Mouse (Mus musculus) MEL (cell line): ENCODE data around the gene Nepro. TPM values are rescaled to one million over a fixed set of nuclear protein-coding genes. Genes with fewer than 3 reads are reported as not detected.

Source experiments
- DNase-seq: peaks from one replicate; pipeline ENCODE4 v3.0.0; 2011; ENCODE audit warnings: low read depth, low spot score
- H3K27ac ChIP-seq: 2 replicates; pipeline ENCODE4 v1.5.1; 2012; ENCODE audit warnings: low read depth, mild to moderate bottlenecking, control low read depth, low read length, moderate library complexity; ENCODE audit not compliant: control insufficient read depth
- H3K27me3 ChIP-seq, 2 experiments: fragments of 150-350 bp in 1 of 2; sonication (generic) in 1 of 2; 2 replicates each; pipeline ENCODE4 v1.6.1; 2012; ENCODE audit warnings: low read length in 2 of 2, mild to moderate bottlenecking in 2 of 2, improper control_type of control experiment in 1 of 2, moderate library complexity in 1 of 2; ENCODE audit not compliant: insufficient read depth in 2 of 2, control insufficient read depth in 1 of 2
- H3K36me3 ChIP-seq, 2 experiments: 2 replicates each; pipeline ENCODE4 v1.6.1; 2012 to 2014; ENCODE audit warnings: low read length in 2 of 2, improper control_type of control experiment in 1 of 2, inconsistent platforms in 1 of 2, mild to moderate bottlenecking in 1 of 2; ENCODE audit not compliant: insufficient read depth in 2 of 2, control insufficient read depth in 1 of 2
- H3K4me1 ChIP-seq, 2 experiments: fragments of 150-350 bp in 1 of 2; sonication (generic) in 1 of 2; 2 replicates each; pipeline ENCODE4 v1.6.1; 2012; ENCODE audit warnings: low read length in 2 of 2, improper control_type of control experiment in 1 of 2, mild to moderate bottlenecking in 1 of 2; ENCODE audit not compliant: insufficient read depth in 2 of 2, control insufficient read depth in 1 of 2
- H3K4me3 ChIP-seq, 2 experiments: fragments of 150-350 bp in 1 of 2; sonication (generic) in 1 of 2; 2 replicates each; pipeline ENCODE4 v1.5.1; 2012; ENCODE audit warnings: low read depth in 2 of 2, low read length in 2 of 2, mild to moderate bottlenecking in 2 of 2, moderate library complexity in 2 of 2, control low read depth in 1 of 2, improper control_type of control experiment in 1 of 2; ENCODE audit not compliant: control insufficient read depth in 1 of 2, insufficient read depth in 1 of 2
- H3K79me2 ChIP-seq: 2 replicates; pipeline ENCODE4 v1.6.1; 2012; ENCODE audit warnings: mild to moderate bottlenecking, low read length, moderate library complexity; ENCODE audit not compliant: control insufficient read depth, poor library complexity, insufficient read depth
- H3K9ac ChIP-seq: 2 replicates; pipeline ENCODE4 v1.6.1; 2012; ENCODE audit warnings: low read depth, mild to moderate bottlenecking, control low read depth, low read length, moderate library complexity; ENCODE audit not compliant: control insufficient read depth, poor library complexity, severe bottlenecking
- H3K9me3 ChIP-seq: fragments of 150-350 bp; sonication (generic); replicated peaks from 2 replicates; pipeline ENCODE4 v1.6.1; 2012; ENCODE audit warnings: mild to moderate bottlenecking, low read length, improper control_type of control experiment, moderate library complexity; ENCODE audit not compliant: insufficient read depth
- EP300 ChIP-seq, 2 experiments: IDR thresholded peaks; 2 replicates each; pipeline ENCODE4 v1.6.1; 2011; ENCODE audit warnings: improper control_type of control experiment in 2 of 2, low read length in 2 of 2, low read depth in 1 of 2, mild to moderate bottlenecking in 1 of 2
- ETS1 ChIP-seq: IDR thresholded peaks from 2 replicates; pipeline ENCODE4 v1.6.1; 2012; ENCODE audit warnings: low read depth, mild to moderate bottlenecking, inconsistent platforms, low read length, improper control_type of control experiment, moderate library complexity
- GATA1 ChIP-seq: IDR thresholded peaks from 2 replicates; pipeline ENCODE4 v1.6.1; 2011; ENCODE audit warnings: low read depth, low read length, improper control_type of control experiment
- HCFC1 ChIP-seq: IDR thresholded peaks from 2 replicates; pipeline ENCODE4 v1.6.1; 2012; ENCODE audit warnings: low read depth, mild to moderate bottlenecking, inconsistent platforms, low read length, improper control_type of control experiment, moderate library complexity
- MAX ChIP-seq: IDR thresholded peaks from 2 replicates; pipeline ENCODE4 v1.6.1; 2011; ENCODE audit warnings: low read length, improper control_type of control experiment
- MAZ ChIP-seq: IDR thresholded peaks from 2 replicates; pipeline ENCODE4 v1.6.1; 2012; ENCODE audit warnings: low read depth, mild to moderate bottlenecking, inconsistent platforms, low read length, improper control_type of control experiment
- MXI1 ChIP-seq: IDR thresholded peaks from 2 replicates; pipeline ENCODE4 v1.6.1; 2011; ENCODE audit warnings: mild to moderate bottlenecking, low read depth, low read length, improper control_type of control experiment
- MYC ChIP-seq: IDR thresholded peaks from 2 replicates; pipeline ENCODE4 v1.6.1; 2011; ENCODE audit warnings: low read depth, mild to moderate bottlenecking, low read length, improper control_type of control experiment, moderate library complexity
- NRF1 ChIP-seq: IDR thresholded peaks from 2 replicates; pipeline ENCODE4 v1.6.1; 2014; ENCODE audit warnings: low read depth, mild to moderate bottlenecking, inconsistent platforms, low read length, improper control_type of control experiment, moderate library complexity; ENCODE audit not compliant: poor library complexity, insufficient read depth, severe bottlenecking
- POLR2AphosphoS2 ChIP-seq: IDR thresholded peaks from 2 replicates; pipeline ENCODE4 v1.6.1; 2011; ENCODE audit warnings: low read length, improper control_type of control experiment
- POLR2AphosphoS5 ChIP-seq: IDR thresholded peaks from 2 replicates; pipeline ENCODE4 v1.6.1; 2012; ENCODE audit warnings: low read depth, borderline replicate concordance, mild to moderate bottlenecking, inconsistent platforms, low read length, moderate library complexity, mixed read lengths
- RAD21 ChIP-seq: IDR thresholded peaks from 2 replicates; pipeline ENCODE4 v1.6.1; 2011; ENCODE audit warnings: mild to moderate bottlenecking, low read depth, low read length, improper control_type of control experiment
- RCOR1 ChIP-seq: IDR thresholded peaks from 2 replicates; pipeline ENCODE4 v1.6.1; 2012; ENCODE audit warnings: low read depth, mild to moderate bottlenecking, inconsistent platforms, low read length, improper control_type of control experiment
- SIN3A ChIP-seq: IDR thresholded peaks from 2 replicates; pipeline ENCODE4 v1.6.1; 2012; ENCODE audit warnings: low read length, improper control_type of control experiment, inconsistent platforms
- TBP ChIP-seq: IDR thresholded peaks from 2 replicates; pipeline ENCODE4 v1.8.0; 2011; ENCODE audit warnings: low read depth, low read length, improper control_type of control experiment
- USF2 ChIP-seq, 2 experiments: IDR thresholded peaks; 2 replicates each; pipeline ENCODE4 v1.6.1; 2011 to 2012; ENCODE audit warnings: improper control_type of control experiment in 2 of 2, low read length in 2 of 2, borderline replicate concordance in 1 of 2, inconsistent platforms in 1 of 2, low read depth in 1 of 2, mild to moderate bottlenecking in 1 of 2; ENCODE audit not compliant: insufficient read depth in 1 of 2
- ZKSCAN1 ChIP-seq: IDR thresholded peaks from 2 replicates; pipeline ENCODE4 v1.6.1; 2012; ENCODE audit warnings: low read depth, mild to moderate bottlenecking, inconsistent platforms, low read length, improper control_type of control experiment, moderate library complexity
- polyA plus RNA-seq, 2 experiments: library from polyadenylated mRNA; stranded (reverse) in 1 of 2; unstranded in 1 of 2; fragments of >175 nt in 1 of 2; fragments of >200 nt in 1 of 2; gene quantifications; 2 replicates each; pipeline versions ENCODE4 v1.2.1 to v1.2.4; 2012; ENCODE audit warnings: low replicate concordance in 2 of 2, low read depth in 1 of 2; ENCODE audit not compliant: insufficient read length in 2 of 2, insufficient read depth in 1 of 2, missing spikeins in 1 of 2
- total RNA-seq: library from RNA; depleted of rRNA; stranded (reverse); fragments of 300-350 nt; gene quantifications from 2 replicates; pipeline ENCODE4 v1.2.3, GENCODE M21; 2012

Gene Nepro
- total and polyA plus RNA-seq, 3 experiments: 8.8 to 20.8 TPM; not detected in 1

- TF ChIP-seq RCOR1: no peak
- no peak for TF ChIP-seq USF2 (IDR thresholded peaks at IDR 0.05; ENCODE audit: borderline replicate concordance in 1 of 2, insufficient read depth in 1 of 2, low read depth in 1 of 2, low read length in 2 of 2)
- TF ChIP-seq POLR2AphosphoS2: no peak
- no peak for TF ChIP-seq RAD21
- no peak for TF ChIP-seq MYC
- no peak for TF ChIP-seq MAX
- TF ChIP-seq MAZ: no peak
- no peak for TF ChIP-seq MXI1
- TF ChIP-seq EP300 (IDR thresholded peaks at IDR 0.05; ENCODE audit: low read depth in 1 of 2, low read length in 2 of 2): no peak
- TF ChIP-seq POLR2AphosphoS5: no peak
- TF ChIP-seq SIN3A: no peak
- Histone ChIP-seq H3K27ac (no peak overlapping the region), H3K27me3 (peaks cover 0 to 2% of the 10 kb centered on the region in 2 experiments; a peak in 3 of 4 replicates)
Observed at GRCm38 (mm10) chr16:44691066-44691465, 33.0 kb upstream of the Nepro start.

GRCm38 (mm10) chr16:44691561-44692141 lies 32.5 kb upstream of the Nepro start:
- Histone ChIP-seq H3K27ac (no peak overlapping the region), H3K36me3 (peaks cover 0 to 6% of the 10 kb centered on the region in 2 experiments; a peak in 2 of 4 replicates), H3K79me2 (no peaks in the 10 kb centered on the region), H3K4me3 (peak overlapping the region; percentile 10 to 51), H3K9me3 (no peaks in the 10 kb centered on the region), H3K4me1 (peaks cover 3 to 16% of the 10 kb centered on the region in 2 experiments; a peak in 2 of 4 replicates), H3K9ac (peak overlapping the region; percentile 44; the same call in 1 of the 2 replicates), H3K27me3 (peaks cover 0 to 2% of the 10 kb centered on the region in 2 experiments; a peak in 3 of 4 replicates)
- DNase-seq: peak; percentile 91
- TF ChIP-seq EP300 (IDR thresholded peaks at IDR 0.05; ENCODE audit: low read depth in 1 of 2, low read length in 2 of 2) (peak; percentile 34 to 52; a peak in 2 of 4 replicates), TBP (no peak), MAX (0 out of 2 replicates have a peak, but pooled peaks have one; percentile 16), ETS1 (peak; percentile 51; the same call in 1 of the 2 replicates), RCOR1 (peak; percentile 42; the same call in 1 of the 2 replicates), USF2 (IDR thresholded peaks at IDR 0.05; ENCODE audit: borderline replicate concordance in 1 of 2, insufficient read depth in 1 of 2, low read depth in 1 of 2, low read length in 2 of 2) (no peak), HCFC1 (peak; percentile 32; the same call in 1 of the 2 replicates), ZKSCAN1 (no peak), GATA1 (peak; percentile 87), NRF1 (no peak)

More at GRCm38 (mm10) chr16:44691066-44691465, 33.0 kb upstream of the Nepro start:
- Histone ChIP-seq H3K79me2 (no peaks in the 10 kb centered on the region), H3K4me3 (no peak overlapping the region), H3K4me1 (peaks cover 3 to 16% of the 10 kb centered on the region in 2 experiments; a peak in 2 of 4 replicates), H3K36me3 (peaks cover 0 to 6% of the 10 kb centered on the region in 2 experiments; a peak in 2 of 4 replicates), H3K9me3 (no peaks in the 10 kb centered on the region), H3K9ac (no peak overlapping the region)
- no peak for DNase-seq
